Mouse (Mus musculus) brain, embryonic 14.5 days (tissue): ENCODE measurements around the gene Diexf.

Experiments used
- CTCF ChIP-seq: fragments of 200-500 bp; IDR thresholded peaks from 2 replicates; pipeline ENCODE4 v1.5.1; 2012; ENCODE audit warnings: inconsistent platforms, mild to moderate bottlenecking, moderate library complexity, borderline replicate concordance; ENCODE audit not compliant: insufficient read depth, insufficient read length; ENCODE audit errors: extremely low read depth
- POLR2A ChIP-seq: fragments of 200-500 bp; IDR thresholded peaks from 2 replicates; pipeline ENCODE4 v1.6.1; 2012; ENCODE audit warnings: mild to moderate bottlenecking, inconsistent platforms, borderline replicate concordance; ENCODE audit not compliant: poor library complexity, insufficient read depth, insufficient read length, severe bottlenecking; ENCODE audit errors: extremely low read depth

GRCm38 (mm10) chr1:193090894-193091293 is 39.2 kb downstream of the Diexf start:
- TF ChIP-seq POLR2A = no peak
- no peak for TF ChIP-seq CTCF
